Mouse (Mus musculus) kidney, embryonic 14.5 days (tissue): Measurements from ENCODE around the gene Rxra. TPM values are rescaled to one million over a fixed set of nuclear protein-coding genes. Genes with fewer than 3 reads are reported as not detected.

Experiments
- ATAC-seq: fragments of 200-750 bp; cut with Nextera tagmentation; 2 replicates; pipeline ENCODE4 v1.8.0; 2017; ENCODE audit warnings: moderate number of reproducible peaks, mild to moderate bottlenecking, moderate TSS enrichment, moderate library complexity; ENCODE audit not compliant: low FRiP score, low TSS enrichment
- H3K27ac ChIP-seq: fragments of 300-500 bp; sonication (generic); 2 replicates; pipeline ENCODE4 v1.5.1; 2014; ENCODE audit warnings: low read depth, mild to moderate bottlenecking, low read length, moderate library complexity, mixed read lengths
- H3K27me3 ChIP-seq: fragments of 300-500 bp; sonication (generic); 2 replicates; pipeline ENCODE4 v1.6.1; 2014; ENCODE audit warnings: mild to moderate bottlenecking, low read length; ENCODE audit not compliant: control insufficient read depth, insufficient read depth
- H3K36me3 ChIP-seq: fragments of 300-500 bp; sonication (generic); 2 replicates; pipeline ENCODE4 v1.6.1; 2014; ENCODE audit warnings: low read length, mixed read lengths; ENCODE audit not compliant: control insufficient read depth, insufficient read depth
- H3K4me1 ChIP-seq: fragments of 300-500 bp; sonication (generic); 2 replicates; pipeline ENCODE4 v1.6.1; 2014; ENCODE audit warnings: low read length, mixed read lengths; ENCODE audit not compliant: control insufficient read depth, insufficient read depth
- H3K4me2 ChIP-seq: fragments of 300-500 bp; sonication (generic); replicated peaks from 2 replicates; pipeline ENCODE4 v1.6.1; 2014; ENCODE audit warnings: low read depth, mild to moderate bottlenecking, low read length
- H3K4me3 ChIP-seq: fragments of 300-500 bp; sonication (generic); 2 replicates; pipeline ENCODE4 v1.5.1; 2014; ENCODE audit warnings: mild to moderate bottlenecking, low read length
- H3K9ac ChIP-seq: fragments of 300-500 bp; sonication (generic); 2 replicates; pipeline ENCODE4 v1.6.1; 2014; ENCODE audit warnings: low read depth, mild to moderate bottlenecking, low read length, moderate library complexity
- H3K9me3 ChIP-seq: fragments of 300-500 bp; sonication (generic); 2 replicates; pipeline ENCODE4 v1.6.1; 2016; ENCODE audit warnings: low read length; ENCODE audit not compliant: control insufficient read depth
- WGBS: fragments of 180-500 bp; shearing (Covaris S2); extraction: QIAGEN DNeasy Blood & Tissue Kit; methylation state at CpG from one replicate; pipeline ENCODE4 v1.1.7; 2014; 5-methylcytosine and 5-hydroxymethylcytosine counted together
- polyA plus RNA-seq: library from polyadenylated mRNA; unstranded; fragments of >200 nt; fragmentation: Nextera tagmentation; extraction: Ambion mirVana; gene quantifications from 2 replicates; pipeline ENCODE4 v1.2.1, GENCODE M21; 2014

Gene Rxra
- polyA plus RNA-seq, 1 experiment from 2014 or later: 6.2 TPM

GRCm38 (mm10) chr2:27656576-27656975 lies 19.7 kb upstream of the Rxra start:
- Histone ChIP-seq H3K4me2 (no peak overlapping the region), H3K4me3 (no peak overlapping the region), H3K4me1 (no peaks in the 10 kb centered on the region), H3K9me3 (no peaks in the 10 kb centered on the region), H3K9ac (no peak overlapping the region), H3K27ac (no peak overlapping the region), H3K36me3 (no peaks in the 10 kb centered on the region), H3K27me3 (no peaks in the 10 kb centered on the region)
- no peak for ATAC-seq

GRCm38 (mm10) chr2:27665284-27665683 lies 11.0 kb upstream of the Rxra start:
- Histone ChIP-seq H3K4me3 (no peak overlapping the region), H3K9me3 (no peaks in the 10 kb centered on the region), H3K27me3 (no peaks in the 10 kb centered on the region), H3K4me2 (no peak overlapping the region), H3K36me3 (no peaks in the 10 kb centered on the region), H3K4me1 (no peaks in the 10 kb centered on the region), H3K9ac (no peak overlapping the region), H3K27ac (no peak overlapping the region)
- WGBS: 84% methylated on average over 6 of the region's 6 CpGs
- ATAC-seq: no peak

GRCm38 (mm10) chr2:27666719-27667118 lies 9.5 kb upstream of the Rxra start:
- no peak overlapping the region for H3K9ac ChIP-seq
- 57% methylated on average over 4 of the region's 4 CpGs for WGBS
- no peaks in the 10 kb centered on the region for H3K27me3 ChIP-seq
- no peak for ATAC-seq
- no peaks in the 10 kb centered on the region for H3K9me3 ChIP-seq
- H3K27ac ChIP-seq: no peak overlapping the region
- no peak overlapping the region for H3K4me2 ChIP-seq
- no peaks in the 10 kb centered on the region for H3K36me3 ChIP-seq
- H3K4me3 ChIP-seq: no peak overlapping the region
- peaks cover 5% of the 10 kb centered on the region for H3K4me1 ChIP-seq

GRCm38 (mm10) chr2:27667677-27668076 lies 8.6 kb upstream of the Rxra start:
- Histone ChIP-seq H3K4me1 (peaks cover 8% of the 10 kb centered on the region), H3K9me3 (no peaks in the 10 kb centered on the region), H3K9ac (no peak overlapping the region), H3K4me2 (no peak overlapping the region), H3K27me3 (no peaks in the 10 kb centered on the region), H3K4me3 (no peak overlapping the region), H3K27ac (no peak overlapping the region), H3K36me3 (no peaks in the 10 kb centered on the region)
- WGBS: 51% methylated on average over 4 of the region's 4 CpGs
- no peak for ATAC-seq

GRCm38 (mm10) chr2:27670746-27671145 lies 5.5 kb upstream of the Rxra start:
- Histone ChIP-seq H3K36me3 (no peaks in the 10 kb centered on the region), H3K9me3 (no peaks in the 10 kb centered on the region), H3K4me3 (no peak overlapping the region), H3K4me2 (no peak overlapping the region), H3K27me3 (peaks cover 5% of the 10 kb centered on the region; the same call in 1 of the 2 replicates), H3K9ac (no peak overlapping the region), H3K27ac (no peak overlapping the region), H3K4me1 (peaks cover 8% of the 10 kb centered on the region)
- ATAC-seq: no peak
- 42% methylated on average over 5 of the region's 5 CpGs for WGBS

GRCm38 (mm10) chr2:27671633-27672091 lies 4.6 kb upstream of the Rxra start:
- H3K9ac ChIP-seq: no peak overlapping the region
- WGBS: 32% methylated on average over 3 of the region's 3 CpGs
- no peaks in the 10 kb centered on the region for H3K36me3 ChIP-seq
- no peak for ATAC-seq
- H3K27me3 ChIP-seq: peaks cover 5% of the 10 kb centered on the region; the same call in 1 of the 2 replicates
- H3K9me3 ChIP-seq: no peaks in the 10 kb centered on the region
- H3K27ac ChIP-seq: peak overlapping the region; percentile 51; the same call in 1 of the 2 replicates
- peaks cover 11% of the 10 kb centered on the region for H3K4me1 ChIP-seq
- no peak overlapping the region for H3K4me3 ChIP-seq
- H3K4me2 ChIP-seq: no peak overlapping the region

GRCm38 (mm10) chr2:27676478-27677325 lies 462 bp downstream of the Rxra start:
- H3K4me2 ChIP-seq: peak overlapping the region; percentile 60
- WGBS: under 1% methylated on average over 44 of the region's 106 CpGs
- H3K9me3 ChIP-seq: no peaks in the 10 kb centered on the region
- H3K4me1 ChIP-seq: peaks cover 41% of the 10 kb centered on the region
- peak; percentile 56 for ATAC-seq
- peak overlapping the region; percentile 74 for H3K27ac ChIP-seq
- peak overlapping the region; percentile 74 for H3K4me3 ChIP-seq
- no peaks in the 10 kb centered on the region for H3K36me3 ChIP-seq
- peak overlapping the region; percentile 93 for H3K9ac ChIP-seq
- H3K27me3 ChIP-seq: peaks cover 5% of the 10 kb centered on the region; the same call in 1 of the 2 replicates

- WGBS: under 1% methylated on average over 77 of the region's 77 CpGs
- peak overlapping the region; percentile 93 for H3K9ac ChIP-seq
- H3K27me3 ChIP-seq: peaks cover 5% of the 10 kb centered on the region; the same call in 1 of the 2 replicates
- H3K4me3 ChIP-seq: peak overlapping the region; percentile 74
- no peaks in the 10 kb centered on the region for H3K9me3 ChIP-seq
- no peaks in the 10 kb centered on the region for H3K36me3 ChIP-seq
- no peak for ATAC-seq
- peak overlapping the region; percentile 60 for H3K4me2 ChIP-seq
- H3K4me1 ChIP-seq: peaks cover 42% of the 10 kb centered on the region
- H3K27ac ChIP-seq: peak overlapping the region; percentile 92
These were observed 1.4 kb downstream of the Rxra start for GRCm38 (mm10) chr2:27677411-27678310.
